Mouse (Mus musculus) MEL (cell line): ENCODE results near the gene Ddx43. TPM values are rescaled to one million over a fixed set of nuclear protein-coding genes. Genes with fewer than 3 reads are reported as not detected.

Source experiments
- DNase-seq: peaks from one replicate; pipeline ENCODE4 v3.0.0; 2011; ENCODE audit warnings: low read depth, low spot score
- H3K27ac ChIP-seq: 2 replicates; pipeline ENCODE4 v1.5.1; 2012; ENCODE audit warnings: low read depth, mild to moderate bottlenecking, control low read depth, low read length, moderate library complexity; ENCODE audit not compliant: control insufficient read depth
- H3K27me3 ChIP-seq, 2 experiments: fragments of 150-350 bp in 1 of 2; sonication (generic) in 1 of 2; 2 replicates each; pipeline ENCODE4 v1.6.1; 2012; ENCODE audit warnings: low read length in 2 of 2, mild to moderate bottlenecking in 2 of 2, improper control_type of control experiment in 1 of 2, moderate library complexity in 1 of 2; ENCODE audit not compliant: insufficient read depth in 2 of 2, control insufficient read depth in 1 of 2
- H3K36me3 ChIP-seq, 2 experiments: 2 replicates each; pipeline ENCODE4 v1.6.1; 2012 to 2014; ENCODE audit warnings: low read length in 2 of 2, improper control_type of control experiment in 1 of 2, inconsistent platforms in 1 of 2, mild to moderate bottlenecking in 1 of 2; ENCODE audit not compliant: insufficient read depth in 2 of 2, control insufficient read depth in 1 of 2
- H3K4me1 ChIP-seq, 2 experiments: fragments of 150-350 bp in 1 of 2; sonication (generic) in 1 of 2; 2 replicates each; pipeline ENCODE4 v1.6.1; 2012; ENCODE audit warnings: low read length in 2 of 2, improper control_type of control experiment in 1 of 2, mild to moderate bottlenecking in 1 of 2; ENCODE audit not compliant: insufficient read depth in 2 of 2, control insufficient read depth in 1 of 2
- H3K4me3 ChIP-seq, 2 experiments: fragments of 150-350 bp in 1 of 2; sonication (generic) in 1 of 2; 2 replicates each; pipeline ENCODE4 v1.5.1; 2012; ENCODE audit warnings: low read depth in 2 of 2, low read length in 2 of 2, mild to moderate bottlenecking in 2 of 2, moderate library complexity in 2 of 2, control low read depth in 1 of 2, improper control_type of control experiment in 1 of 2; ENCODE audit not compliant: control insufficient read depth in 1 of 2, insufficient read depth in 1 of 2
- H3K79me2 ChIP-seq: 2 replicates; pipeline ENCODE4 v1.6.1; 2012; ENCODE audit warnings: mild to moderate bottlenecking, low read length, moderate library complexity; ENCODE audit not compliant: control insufficient read depth, poor library complexity, insufficient read depth
- H3K9ac ChIP-seq: 2 replicates; pipeline ENCODE4 v1.6.1; 2012; ENCODE audit warnings: low read depth, mild to moderate bottlenecking, control low read depth, low read length, moderate library complexity; ENCODE audit not compliant: control insufficient read depth, poor library complexity, severe bottlenecking
- H3K9me3 ChIP-seq: fragments of 150-350 bp; sonication (generic); replicated peaks from 2 replicates; pipeline ENCODE4 v1.6.1; 2012; ENCODE audit warnings: mild to moderate bottlenecking, low read length, improper control_type of control experiment, moderate library complexity; ENCODE audit not compliant: insufficient read depth
- CHD1 ChIP-seq: IDR thresholded peaks from 2 replicates; pipeline ENCODE4 v1.6.1; 2012; ENCODE audit warnings: low read depth, mild to moderate bottlenecking, inconsistent platforms, low read length, improper control_type of control experiment
- CTCF ChIP-seq, 3 experiments: IDR thresholded peaks in 2 of 3; conservative IDR thresholded peaks in 1 of 3; 2 replicates each; pipeline ENCODE4 v1.5.1; 2011 to 2012; ENCODE audit warnings: low read length in 3 of 3, low read depth in 2 of 3, mild to moderate bottlenecking in 2 of 3, improper control_type of control experiment in 1 of 3, inconsistent platforms in 1 of 3, mixed read lengths in 1 of 3, moderate library complexity in 1 of 3; ENCODE audit not compliant: control insufficient read depth in 1 of 3, insufficient read depth in 1 of 3, poor library complexity in 1 of 3, severe bottlenecking in 1 of 3
- E2F4 ChIP-seq: IDR thresholded peaks from 2 replicates; pipeline ENCODE4 v1.6.1; 2011; ENCODE audit warnings: low read depth, low read length, improper control_type of control experiment, borderline replicate concordance
- EP300 ChIP-seq, 2 experiments: IDR thresholded peaks; 2 replicates each; pipeline ENCODE4 v1.6.1; 2011; ENCODE audit warnings: improper control_type of control experiment in 2 of 2, low read length in 2 of 2, low read depth in 1 of 2, mild to moderate bottlenecking in 1 of 2
- GABPA ChIP-seq: IDR thresholded peaks from 2 replicates; pipeline ENCODE4 v1.6.1; 2012; ENCODE audit warnings: low read depth, mild to moderate bottlenecking, inconsistent platforms, low read length, improper control_type of control experiment, moderate library complexity
- GATA1 ChIP-seq: IDR thresholded peaks from 2 replicates; pipeline ENCODE4 v1.6.1; 2011; ENCODE audit warnings: low read depth, low read length, improper control_type of control experiment
- MAFK ChIP-seq: IDR thresholded peaks from 2 replicates; pipeline ENCODE4 v1.6.1; 2011; ENCODE audit warnings: low read depth, mild to moderate bottlenecking, low read length, improper control_type of control experiment, borderline replicate concordance
- MAX ChIP-seq: IDR thresholded peaks from 2 replicates; pipeline ENCODE4 v1.6.1; 2011; ENCODE audit warnings: low read length, improper control_type of control experiment
- MAZ ChIP-seq: IDR thresholded peaks from 2 replicates; pipeline ENCODE4 v1.6.1; 2012; ENCODE audit warnings: low read depth, mild to moderate bottlenecking, inconsistent platforms, low read length, improper control_type of control experiment
- MEF2A ChIP-seq: IDR thresholded peaks from 2 replicates; pipeline ENCODE4 v1.6.1; 2014; ENCODE audit warnings: low read depth, mild to moderate bottlenecking, inconsistent platforms, low read length, improper control_type of control experiment; ENCODE audit not compliant: poor library complexity, insufficient replicate concordance, severe bottlenecking; ENCODE audit errors: extremely low read depth
- MXI1 ChIP-seq: IDR thresholded peaks from 2 replicates; pipeline ENCODE4 v1.6.1; 2011; ENCODE audit warnings: mild to moderate bottlenecking, low read depth, low read length, improper control_type of control experiment
- MYC ChIP-seq: IDR thresholded peaks from 2 replicates; pipeline ENCODE4 v1.6.1; 2011; ENCODE audit warnings: low read depth, mild to moderate bottlenecking, low read length, improper control_type of control experiment, moderate library complexity
- SMC3 ChIP-seq: IDR thresholded peaks from 2 replicates; pipeline ENCODE4 v1.6.1; 2011; ENCODE audit warnings: low read depth, low read length, improper control_type of control experiment
- TAL1 ChIP-seq: IDR thresholded peaks from 2 replicates; pipeline ENCODE4 v1.6.1; 2012; ENCODE audit warnings: mild to moderate bottlenecking, inconsistent platforms, low read length, moderate library complexity, mixed read lengths
- TCF12 ChIP-seq: IDR thresholded peaks from 2 replicates; pipeline ENCODE4 v1.6.1; 2014; ENCODE audit warnings: low read depth, mild to moderate bottlenecking, inconsistent platforms, low read length, improper control_type of control experiment, moderate library complexity
- USF2 ChIP-seq, 2 experiments: IDR thresholded peaks; 2 replicates each; pipeline ENCODE4 v1.6.1; 2011 to 2012; ENCODE audit warnings: improper control_type of control experiment in 2 of 2, low read length in 2 of 2, borderline replicate concordance in 1 of 2, inconsistent platforms in 1 of 2, low read depth in 1 of 2, mild to moderate bottlenecking in 1 of 2; ENCODE audit not compliant: insufficient read depth in 1 of 2
- ZC3H11A ChIP-seq: IDR thresholded peaks from 2 replicates; pipeline ENCODE4 v1.6.1; 2012; ENCODE audit warnings: low read depth, mild to moderate bottlenecking, inconsistent platforms, low read length, improper control_type of control experiment
- ZKSCAN1 ChIP-seq: IDR thresholded peaks from 2 replicates; pipeline ENCODE4 v1.6.1; 2012; ENCODE audit warnings: low read depth, mild to moderate bottlenecking, inconsistent platforms, low read length, improper control_type of control experiment, moderate library complexity
- ZMIZ1 ChIP-seq: IDR thresholded peaks from 2 replicates; pipeline ENCODE4 v1.6.1; 2012; ENCODE audit warnings: low read depth, mild to moderate bottlenecking, inconsistent platforms, low read length, improper control_type of control experiment, moderate library complexity
- ZNF384 ChIP-seq: IDR thresholded peaks from 2 replicates; pipeline ENCODE4 v1.6.1; 2012; ENCODE audit warnings: low read depth, mild to moderate bottlenecking, inconsistent platforms, low read length, improper control_type of control experiment
- polyA plus RNA-seq, 2 experiments: library from polyadenylated mRNA; stranded (reverse) in 1 of 2; unstranded in 1 of 2; fragments of >175 nt in 1 of 2; fragments of >200 nt in 1 of 2; gene quantifications; 2 replicates each; pipeline versions ENCODE4 v1.2.1 to v1.2.4; 2012; ENCODE audit warnings: low replicate concordance in 2 of 2, low read depth in 1 of 2; ENCODE audit not compliant: insufficient read length in 2 of 2, insufficient read depth in 1 of 2, missing spikeins in 1 of 2
- total RNA-seq: library from RNA; depleted of rRNA; stranded (reverse); fragments of 300-350 nt; gene quantifications from 2 replicates; pipeline ENCODE4 v1.2.3, GENCODE M21; 2012

The Ddx43 gene
- total and polyA plus RNA-seq, 3 experiments = 5.5 to 7.2 TPM; not detected in 1

GRCm38 (mm10) chr9:78351504-78352220 is 43.9 kb upstream of the Ddx43 start:
- H3K4me3 ChIP-seq = no peak overlapping the region
- H3K79me2 ChIP-seq = no peaks in the 10 kb centered on the region
- H3K27me3 ChIP-seq = peaks cover 0 to 2% of the 10 kb centered on the region in 2 experiments; a peak in 1 of 4 replicates
- H3K9me3 ChIP-seq = no peaks in the 10 kb centered on the region
- no peak overlapping the region for H3K9ac ChIP-seq
- no peak overlapping the region for H3K27ac ChIP-seq
- DNase-seq = peak; percentile 24
- TF ChIP-seq MAFK (no peak), CTCF (IDR thresholded peaks at IDR 0.05 in 2 of 3, conservative IDR thresholded peaks at IDR 0.05 in 1 of 3; ENCODE audit: control insufficient read depth in 1 of 3, insufficient read depth in 1 of 3, low read depth in 2 of 3, low read length in 3 of 3, poor library complexity in 1 of 3, severe bottlenecking in 1 of 3) (no peak), SMC3 (no peak), CHD1 (no peak), TCF12 (no peak), GATA1 (no peak), MXI1 (no peak)
- no peaks in the 10 kb centered on the region for H3K4me1 ChIP-seq
- H3K36me3 ChIP-seq = no peaks in the 10 kb centered on the region

GRCm38 (mm10) chr9:78354665-78355578 is 40.7 kb upstream of the Ddx43 start:
- no peaks in the 10 kb centered on the region for H3K36me3 ChIP-seq
- no peak overlapping the region for H3K9ac ChIP-seq
- no peak for TF ChIP-seq ZC3H11A
- TF ChIP-seq ZNF384 = no peak
- TF ChIP-seq EP300 (IDR thresholded peaks at IDR 0.05; ENCODE audit: low read depth in 1 of 2, low read length in 2 of 2) = no peak
- TF ChIP-seq TAL1 = no peak
- no peak for TF ChIP-seq ZMIZ1
- peaks cover 0 to 2% of the 10 kb centered on the region in 2 experiments; a peak in 1 of 4 replicates for H3K27me3 ChIP-seq
- H3K4me3 ChIP-seq = no peak overlapping the region
- DNase-seq = no peak
- no peaks in the 10 kb centered on the region for H3K9me3 ChIP-seq
- no peak overlapping the region for H3K27ac ChIP-seq
- H3K4me1 ChIP-seq = no peaks in the 10 kb centered on the region
- no peaks in the 10 kb centered on the region for H3K79me2 ChIP-seq

GRCm38 (mm10) chr9:78355611-78356010 is 40.0 kb upstream of the Ddx43 start, which contains the start of gene Gsta2:
Gene Gsta2, minus strand, starts transcription at chr9:78355788.
- TF ChIP-seq MYC (no peak), MAX (no peak), USF2 (IDR thresholded peaks at IDR 0.05; ENCODE audit: borderline replicate concordance in 1 of 2, insufficient read depth in 1 of 2, low read depth in 1 of 2, low read length in 2 of 2) (no peak), GATA1 (no peak), TAL1 (no peak), MXI1 (no peak), CTCF (IDR thresholded peaks at IDR 0.05 in 2 of 3, conservative IDR thresholded peaks at IDR 0.05 in 1 of 3; ENCODE audit: control insufficient read depth in 1 of 3, insufficient read depth in 1 of 3, low read depth in 2 of 3, low read length in 3 of 3, poor library complexity in 1 of 3, severe bottlenecking in 1 of 3) (no peak), MAZ (no peak), SMC3 (no peak), GABPA (no peak), MEF2A (no peak), ZKSCAN1 (no peak), E2F4 (no peak)
- Histone ChIP-seq H3K4me1 (no peaks in the 10 kb centered on the region), H3K4me3 (no peak within 1 kb of the TSS), H3K9me3 (no peaks in the 10 kb centered on the region), H3K9ac (no peak within 1 kb of the TSS), H3K27me3 (peaks cover 0 to 4% of the 10 kb centered on the region in 2 experiments; a peak in 2 of 4 replicates), H3K79me2 (no peaks in the 10 kb centered on the region), H3K27ac (no peak within 1 kb of the TSS), H3K36me3 (no peaks in the 10 kb centered on the region)
- DNase-seq = no peak
